Mouse (Mus musculus) neural tube, embryonic 15.5 days (tissue): ENCODE data around the gene Ilkap. TPM values are rescaled to one million over a fixed set of nuclear protein-coding genes. Genes with fewer than 3 reads are reported as not detected.

ENCODE experiments used
- ATAC-seq: fragments of 200-750 bp; cut with Nextera tagmentation; 2 replicates; pipeline ENCODE4 v1.8.0; 2017; ENCODE audit warnings: mild to moderate bottlenecking, moderate TSS enrichment, moderate library complexity; ENCODE audit not compliant: low FRiP score
- H3K27ac ChIP-seq: fragments of 300-500 bp; sonication (generic); replicated peaks from 2 replicates; pipeline ENCODE4 v1.5.1; 2015; ENCODE audit warnings: mild to moderate bottlenecking, inconsistent platforms
- H3K27me3 ChIP-seq: fragments of 300-500 bp; sonication (generic); replicated peaks from 2 replicates; pipeline ENCODE4 v1.6.1; 2015; ENCODE audit warnings: inconsistent platforms
- H3K36me3 ChIP-seq: fragments of 300-500 bp; sonication (generic); 2 replicates; pipeline ENCODE4 v1.6.1; 2015; ENCODE audit warnings: inconsistent platforms
- H3K4me1 ChIP-seq: fragments of 300-500 bp; sonication (generic); 2 replicates; pipeline ENCODE4 v1.6.1; 2015; ENCODE audit warnings: inconsistent platforms
- H3K4me2 ChIP-seq: fragments of 300-500 bp; sonication (generic); 2 replicates; pipeline ENCODE4 v1.6.1; 2015; ENCODE audit warnings: inconsistent platforms, mild to moderate bottlenecking, moderate library complexity
- H3K4me3 ChIP-seq: fragments of 300-500 bp; sonication (generic); replicated peaks from 2 replicates; pipeline ENCODE4 v1.5.1; 2015; ENCODE audit warnings: mild to moderate bottlenecking, inconsistent platforms
- H3K9ac ChIP-seq: fragments of 300-500 bp; sonication (generic); replicated peaks from 2 replicates; pipeline ENCODE4 v1.6.1; 2015; ENCODE audit warnings: mild to moderate bottlenecking, inconsistent platforms
- H3K9me3 ChIP-seq: fragments of 300-500 bp; sonication (generic); replicated peaks from 2 replicates; pipeline ENCODE4 v1.6.1; 2016; ENCODE audit warnings: inconsistent platforms
- WGBS: fragments of 180-500 bp; shearing (Covaris S2); methylation state at CpG from one replicate; pipeline ENCODE4 v1.1.7; 2015; ENCODE audit warnings: mixed read lengths; 5-methylcytosine and 5-hydroxymethylcytosine counted together
- polyA plus RNA-seq: library from polyadenylated mRNA; unstranded; fragments of >200 nt; fragmentation: Nextera tagmentation; extraction: Ambion mirVana; gene quantifications from 2 replicates; pipeline ENCODE4 v1.2.1, GENCODE M21; 2015

Gene Ilkap
- polyA plus RNA-seq, result 144 and 149 TPM in 2 replicates

GRCm38 (mm10) chr1:91398260-91399062 is at the start of gene Ilkap:
Ilkap (minus strand) TSS chr1:91398815.
- peak within 1 kb of the TSS; percentile 87 for H3K4me2 ChIP-seq
- H3K36me3 ChIP-seq, result 0 out of 2 replicates have a peak, but pooled peaks cover 9% of the 10 kb centered on the region
- ATAC-seq, result peak; percentile 96
- no peaks in the 10 kb centered on the region for H3K9me3 ChIP-seq
- H3K4me3 ChIP-seq, result peak within 1 kb of the TSS; percentile 92
- no peaks in the 10 kb centered on the region for H3K27me3 ChIP-seq
- WGBS, result under 1% methylated on average over 91 of the region's 91 CpGs
- H3K27ac ChIP-seq, result peak within 1 kb of the TSS; percentile 93
- H3K9ac ChIP-seq, result peak within 1 kb of the TSS; percentile 85
- H3K4me1 ChIP-seq, result peaks cover 38% of the 10 kb centered on the region

- WGBS, result 89% methylated on average over 4 of the region's 4 CpGs
- no peak overlapping the region for H3K27ac ChIP-seq
- H3K9ac ChIP-seq, result no peak overlapping the region
- H3K36me3 ChIP-seq, result peaks cover 63% of the 10 kb centered on the region
- no peaks in the 10 kb centered on the region for H3K9me3 ChIP-seq
- no peak overlapping the region for H3K4me3 ChIP-seq
- H3K27me3 ChIP-seq, result no peaks in the 10 kb centered on the region
- H3K4me2 ChIP-seq, result no peak overlapping the region
- H3K4me1 ChIP-seq, result peaks cover 2% of the 10 kb centered on the region; the same call in 1 of the 2 replicates
- no peak for ATAC-seq
Measured at GRCm38 (mm10) chr1:91446511-91446910, 47.9 kb upstream of the Ilkap start.

GRCm38 (mm10) chr1:91446060-91446459 is 47.4 kb upstream of the Ilkap start:
- H3K27me3 ChIP-seq, result no peaks in the 10 kb centered on the region
- H3K4me2 ChIP-seq, result no peak overlapping the region
- peaks cover 64% of the 10 kb centered on the region for H3K36me3 ChIP-seq
- whole genome bisulfite sequencing, result 84% methylated on average over 8 of the region's 8 CpGs
- H3K27ac ChIP-seq, result no peak overlapping the region
- H3K9me3 ChIP-seq, result no peaks in the 10 kb centered on the region
- no peak for ATAC-seq
- no peak overlapping the region for H3K4me3 ChIP-seq
- no peaks in the 10 kb centered on the region for H3K4me1 ChIP-seq
- no peak overlapping the region for H3K9ac ChIP-seq

GRCm38 (mm10) chr1:91444841-91445830 is 46.5 kb upstream of the Ilkap start:
- 91% methylated on average over 17 of the region's 17 CpGs for WGBS
- H3K27ac ChIP-seq, result no peak overlapping the region
- H3K9ac ChIP-seq, result no peak overlapping the region
- no peaks in the 10 kb centered on the region for H3K9me3 ChIP-seq
- H3K4me1 ChIP-seq, result no peaks in the 10 kb centered on the region
- H3K4me3 ChIP-seq, result no peak overlapping the region
- H3K27me3 ChIP-seq, result no peaks in the 10 kb centered on the region
- H3K36me3 ChIP-seq, result peaks cover 70% of the 10 kb centered on the region
- no peak for ATAC-seq
- H3K4me2 ChIP-seq, result no peak overlapping the region

GRCm38 (mm10) chr1:91442350-91442990 is 43.9 kb upstream of the Ilkap start:
- peaks cover 57% of the 10 kb centered on the region for H3K36me3 ChIP-seq
- no peaks in the 10 kb centered on the region for H3K9me3 ChIP-seq
- ATAC-seq, result no peak
- no peak overlapping the region for H3K27ac ChIP-seq
- 83% methylated on average over 7 of the region's 7 CpGs for WGBS
- H3K9ac ChIP-seq, result no peak overlapping the region
- no peak overlapping the region for H3K4me3 ChIP-seq
- H3K27me3 ChIP-seq, result no peaks in the 10 kb centered on the region
- H3K4me1 ChIP-seq, result no peaks in the 10 kb centered on the region
- no peak overlapping the region for H3K4me2 ChIP-seq

- Histone ChIP-seq H3K27ac (no peak overlapping the region), H3K27me3 (no peaks in the 10 kb centered on the region), H3K9ac (no peak overlapping the region), H3K9me3 (no peaks in the 10 kb centered on the region), H3K4me1 (no peaks in the 10 kb centered on the region; the same call in 1 of the 2 replicates), H3K4me3 (no peak overlapping the region), H3K36me3 (peaks cover 50% of the 10 kb centered on the region), H3K4me2 (no peak overlapping the region)
- ATAC-seq, result no peak
- 86% methylated on average over 3 of the region's 3 CpGs for WGBS
Measured at GRCm38 (mm10) chr1:91441855-91442254, 43.2 kb upstream of the Ilkap start.

GRCm38 (mm10) chr1:91439776-91440175 is 41.2 kb upstream of the Ilkap start:
- ATAC-seq, result no peak
- no peak overlapping the region for H3K4me3 ChIP-seq
- no peaks in the 10 kb centered on the region for H3K9me3 ChIP-seq
- no peak overlapping the region for H3K27ac ChIP-seq
- peaks cover 16% of the 10 kb centered on the region for H3K4me1 ChIP-seq
- H3K36me3 ChIP-seq, result peaks cover 51% of the 10 kb centered on the region
- 92% methylated on average over 8 of the region's 8 CpGs for WGBS
- no peaks in the 10 kb centered on the region for H3K27me3 ChIP-seq
- H3K4me2 ChIP-seq, result no peak overlapping the region
- no peak overlapping the region for H3K9ac ChIP-seq

GRCm38 (mm10) chr1:91437573-91437972 is 39.0 kb upstream of the Ilkap start:
- peaks cover 44% of the 10 kb centered on the region for H3K36me3 ChIP-seq
- H3K4me2 ChIP-seq, result no peak overlapping the region
- H3K27ac ChIP-seq, result no peak overlapping the region
- no peaks in the 10 kb centered on the region for H3K27me3 ChIP-seq
- H3K4me3 ChIP-seq, result no peak overlapping the region
- no peak for ATAC-seq
- no peak overlapping the region for H3K9ac ChIP-seq
- no peaks in the 10 kb centered on the region for H3K9me3 ChIP-seq
- peaks cover 16% of the 10 kb centered on the region for H3K4me1 ChIP-seq
- 77% methylated on average over 7 of the region's 7 CpGs for WGBS

- 92% methylated on average over 3 of the region's 3 CpGs for WGBS
- Histone ChIP-seq H3K36me3 (peaks cover 46% of the 10 kb centered on the region), H3K27ac (no peak overlapping the region)
Measured at GRCm38 (mm10) chr1:91437083-91437400, 38.4 kb upstream of the Ilkap start.

GRCm38 (mm10) chr1:91436380-91437082 is 37.9 kb upstream of the Ilkap start:
- Histone ChIP-seq H3K4me2 (no peak overlapping the region), H3K4me3 (no peak overlapping the region), H3K9me3 (no peaks in the 10 kb centered on the region), H3K4me1 (peaks cover 16% of the 10 kb centered on the region), H3K9ac (no peak overlapping the region), H3K36me3 (peaks cover 50% of the 10 kb centered on the region), H3K27me3 (no peaks in the 10 kb centered on the region), H3K27ac (peak overlapping the region; percentile 60)
- ATAC-seq, result no peak
- WGBS, result 70% methylated on average over 6 of the region's 6 CpGs

More at GRCm38 (mm10) chr1:91437083-91437400, 38.4 kb upstream of the Ilkap start:
- no peak for ATAC-seq
- H3K9me3 ChIP-seq, result no peaks in the 10 kb centered on the region
- H3K4me3 ChIP-seq, result no peak overlapping the region
- H3K9ac ChIP-seq, result no peak overlapping the region
- H3K4me1 ChIP-seq, result peaks cover 16% of the 10 kb centered on the region
- no peaks in the 10 kb centered on the region for H3K27me3 ChIP-seq
- H3K4me2 ChIP-seq, result no peak overlapping the region
